In genomic region chr3:37073211-37073610, GRCm38 (mm10) we compare ENCODE assay signal across 10 mouse cellular contexts. TPM values are rescaled to one million over a fixed set of nuclear protein-coding genes. Genes with fewer than 3 reads are reported as not detected.
DNase-seq lines count a peak whose midpoint lies in the region; ATAC-seq lines count a peak whose summit lies in the region.
"Had no signal": no experiment of that assay in that cellular context is flagged by ENCODE, and none has a peak within 500 bp of the region (broad histone marks: within the 10 kb centered on the region; RNA-seq: fewer than 3 reads in every experiment).

No protein-coding gene starts in this region.

- ATAC-seq in CD4-positive, CD25-positive, alpha-beta regulatory T cell, adult 4 months: no peak

- DNase-seq in CD4-positive, CD25-positive, alpha-beta regulatory T cell, adult 2 months (ENCODE audit: low read depth, low spot score): peak; percentile 45
- peak; percentile 2 for DNase-seq in retina, adult 2 months (ENCODE audit: low read depth, low spot score)
- no peak for DNase-seq in retina, embryonic 14.5 days (ENCODE audit: low spot score)
- DNase-seq in heart, postnatal 10 days: peak; percentile 71 to 81
- peak; percentile 21 to 29 for DNase-seq in lung, adult 18-20 months
- peak; percentile 45 for DNase-seq in thymus, postnatal 4 days
- DNase-seq in embryo, embryonic 11 days: no peak

- intact Hi-C loops in heart, postnatal 10 days (cut with DNase I): loop anchor here (1.0 kb wide), 1 partner anchor 131 kb away; no protein-coding TSS in a partner anchor

RNA-seq across cellular contexts. Expression of gene Adad1, which starts 9.9 kb away (rescaled TPM):
- not detected for polyA plus RNA-seq in CD4-positive, CD25-positive, alpha-beta regulatory T cell, adult 4 months (2017; shearing (Covaris generic))
- not detected for total RNA-seq in heart, postnatal 10 days (2021)
- total RNA-seq: layer of hippocampus, adult 18-20 months had no signal
- polyA plus RNA-seq: neural tube, embryonic 13.5 days had no signal

RNA-seq across cellular contexts. Expression of gene Il2, which starts 52.5 kb away (rescaled TPM):
- 1 to 10 TPM in 1 of 2 experiments, under 1 TPM in 1; 0.60 to 1.0 TPM for polyA plus RNA-seq in CD4-positive, CD25-positive, alpha-beta regulatory T cell, adult 4 months (2017; shearing (Covaris generic))
- not detected for total RNA-seq in heart, postnatal 10 days (2021)
- total RNA-seq: layer of hippocampus, adult 18-20 months had no signal

Comparison
In these comparisons a context has a peak if more than half of its experiments do, and no peak if none do; other contexts are left out.
1. DNase-seq: peak in CD4-positive, CD25-positive, alpha-beta regulatory T cell, adult 2 months (single experiment), retina, adult 2 months (single experiment), heart, postnatal 10 days (2 of 2), lung, adult 18-20 months (2 of 2) and thymus, postnatal 4 days (single experiment); none in retina, embryonic 14.5 days (single experiment) and embryo, embryonic 11 days (single experiment).